Mouse (Mus musculus): ENCODE data around the gene Bola2. TPM values are rescaled to one million over a fixed set of nuclear protein-coding genes. Genes with fewer than 3 reads are reported as not detected.

The Bola2 gene
- polyA plus RNA-seq, 1 experiment from 2014 or later = 86.5 TPM

DNA sequence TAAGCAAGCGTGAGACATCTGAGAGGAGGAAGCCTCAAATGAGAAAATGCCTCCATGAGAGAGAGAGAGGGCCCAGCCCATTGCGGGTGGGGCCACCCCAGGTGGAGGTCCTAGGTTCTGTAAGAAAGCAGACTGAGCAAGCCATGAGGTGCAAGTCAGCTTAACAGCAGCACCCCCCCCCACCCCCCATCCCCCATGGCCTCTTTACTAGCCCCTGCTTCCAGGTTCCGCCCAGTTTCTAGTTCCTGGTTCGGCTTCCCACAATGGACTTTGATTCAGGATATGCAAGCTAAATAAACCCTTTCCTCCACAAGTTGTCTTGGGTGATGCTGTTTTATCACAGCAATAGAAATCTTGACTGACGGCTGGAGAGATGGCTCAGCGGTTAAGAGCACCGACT is 53.6 kb downstream of the Bola2 start:
- WGBS (ENCODE audit: insufficient replicate concordance) = 62% methylated on average over 7 of the region's 7 CpGs
- no peak overlapping the region for H3K9ac ChIP-seq (replicated peaks)
- H3K9me3 ChIP-seq (ENCODE audit: low read length) = no peaks in the 10 kb centered on the region
- no peak overlapping the region for H3K4me3 ChIP-seq (ENCODE audit: low read depth, low read length)
- ATAC-seq (no peak), DNase-seq (no peak)
- no peak for TF ChIP-seq EP300 (IDR thresholded peaks at IDR 0.05; ENCODE audit: low read depth)
- TF ChIP-seq CTCF (IDR thresholded peaks at IDR 0.05; ENCODE audit: low read depth) = no peak
- H3K27ac ChIP-seq (ENCODE audit: low read depth) = peak overlapping the region; percentile 12; the same call in 1 of the 2 replicates
- no peaks in the 10 kb centered on the region for H3K36me3 ChIP-seq (replicated peaks; ENCODE audit: insufficient read depth, low read length)
- H3K4me2 ChIP-seq (ENCODE audit: low read depth, low read length) = no peak overlapping the region
- peaks cover 21% of the 10 kb centered on the region for H3K4me1 ChIP-seq (ENCODE audit: insufficient read depth)
- H3K27me3 ChIP-seq (ENCODE audit: insufficient read depth, low read length) = no peaks in the 10 kb centered on the region

Other genes starting within 250 kb of the Bola2 start
- gene Atp2a1, start 232.3 kb upstream of the Bola2 start, polyA plus RNA-seq (2015; fragmentation: Nextera tagmentation; extraction: Ambion mirVana) = 2.2 and 34.1 TPM in 2 replicates
- gene Sh2b1, start 220.0 kb upstream of the Bola2 start, polyA plus RNA-seq (2015; fragmentation: Nextera tagmentation; extraction: Ambion mirVana) = 13.5 and 13.7 TPM in 2 replicates
- gene Tufm, start 208.0 kb upstream of the Bola2 start, polyA plus RNA-seq (2015; fragmentation: Nextera tagmentation; extraction: Ambion mirVana) = 57.6 and 57.7 TPM in 2 replicates
- gene Atxn2l, start 192.0 kb upstream of the Bola2 start, polyA plus RNA-seq (2015; fragmentation: Nextera tagmentation; extraction: Ambion mirVana) = 12.0 and 13.6 TPM in 2 replicates
- gene Eif3c, start 129.0 kb upstream of the Bola2 start, polyA plus RNA-seq (2015; fragmentation: Nextera tagmentation; extraction: Ambion mirVana) = 78.4 and 90.9 TPM in 2 replicates
- gene Apobr, start 110.5 kb upstream of the Bola2 start, polyA plus RNA-seq (2015; fragmentation: Nextera tagmentation; extraction: Ambion mirVana) = 3.0 and 4.0 TPM in 2 replicates
- gene Cln3, start 109.6 kb upstream of the Bola2 start, polyA plus RNA-seq (2015; fragmentation: Nextera tagmentation; extraction: Ambion mirVana) = 12.3 and 14.6 TPM in 2 replicates
- 0.18 and 0.21 TPM in 2 replicates for gene Il27, start 100.5 kb upstream of the Bola2 start, polyA plus RNA-seq (2015; fragmentation: Nextera tagmentation; extraction: Ambion mirVana)
- 4.0 and 4.5 TPM in 2 replicates for gene Nupr1, start 64.5 kb upstream of the Bola2 start, polyA plus RNA-seq (2015; fragmentation: Nextera tagmentation; extraction: Ambion mirVana)
- 22.7 and 22.8 TPM in 2 replicates for gene Sgf29, start 46.1 kb upstream of the Bola2 start, polyA plus RNA-seq (2015; fragmentation: Nextera tagmentation; extraction: Ambion mirVana)
- 221 and 241 TPM in 2 replicates for gene Sult1a1, start 19.0 kb upstream of the Bola2 start, polyA plus RNA-seq (2015; fragmentation: Nextera tagmentation; extraction: Ambion mirVana)
- gene Slx1b, start 383 bp downstream of the Bola2 start, polyA plus RNA-seq (2015; fragmentation: Nextera tagmentation; extraction: Ambion mirVana) = 2.6 and 3.7 TPM in 2 replicates
- gene Coro1a, start 12.4 kb downstream of the Bola2 start, polyA plus RNA-seq (2015; fragmentation: Nextera tagmentation; extraction: Ambion mirVana) = 121 and 130 TPM in 2 replicates
- 20.3 and 21.0 TPM in 2 replicates for gene Mapk3, start 64.2 kb downstream of the Bola2 start, polyA plus RNA-seq (2015; fragmentation: Nextera tagmentation; extraction: Ambion mirVana)
- 0.77 and 1.6 TPM in 2 replicates for gene Gdpd3, start 70.9 kb downstream of the Bola2 start, polyA plus RNA-seq (2015; fragmentation: Nextera tagmentation; extraction: Ambion mirVana)
- 65.0 and 74.7 TPM in 2 replicates for gene Ypel3, start 81.6 kb downstream of the Bola2 start, polyA plus RNA-seq (2015; fragmentation: Nextera tagmentation; extraction: Ambion mirVana)
- 0.14 and 0.29 TPM in 2 replicates for gene Tbx6, start 86.1 kb downstream of the Bola2 start, polyA plus RNA-seq (2015; fragmentation: Nextera tagmentation; extraction: Ambion mirVana)
- gene Ppp4c, start 97.1 kb downstream of the Bola2 start, polyA plus RNA-seq (2015; fragmentation: Nextera tagmentation; extraction: Ambion mirVana) = 69.9 and 72.1 TPM in 2 replicates
- 0.06 and 0.09 TPM in 2 replicates for gene Fam57b, start 102.3 kb downstream of the Bola2 start, polyA plus RNA-seq (2015; fragmentation: Nextera tagmentation; extraction: Ambion mirVana)
- gene 4930451I11Rik, start 136.2 kb downstream of the Bola2 start, polyA plus RNA-seq (2015; fragmentation: Nextera tagmentation; extraction: Ambion mirVana) = not detected in 2 replicates
- not detected in 2 replicates for gene Doc2a, start 152.0 kb downstream of the Bola2 start, polyA plus RNA-seq (2015; fragmentation: Nextera tagmentation; extraction: Ambion mirVana)
- 6.5 and 7.2 TPM in 2 replicates for gene Hirip3, start 166.6 kb downstream of the Bola2 start, polyA plus RNA-seq (2015; fragmentation: Nextera tagmentation; extraction: Ambion mirVana)
- 17.2 and 20.6 TPM in 2 replicates for gene Ino80e, start 167.0 kb downstream of the Bola2 start, polyA plus RNA-seq (2015; fragmentation: Nextera tagmentation; extraction: Ambion mirVana)
- 7.5 and 8.7 TPM in 2 replicates for gene Taok2, start 189.3 kb downstream of the Bola2 start, polyA plus RNA-seq (2015; fragmentation: Nextera tagmentation; extraction: Ambion mirVana)
- 35.6 and 38.4 TPM in 2 replicates for gene Tmem219, start 227.5 kb downstream of the Bola2 start, polyA plus RNA-seq (2015; fragmentation: Nextera tagmentation; extraction: Ambion mirVana)
- 4.4 and 4.6 TPM in 2 replicates for gene Kctd13, start 233.5 kb downstream of the Bola2 start, polyA plus RNA-seq (2015; fragmentation: Nextera tagmentation; extraction: Ambion mirVana)